Mouse (Mus musculus): ENCODE measurements at regions not wholly inside any gene's neighbourhood (a gene's known extent, or its start where the extent isn't known, plus 50 kb on each side); places are given as distances from the start of the nearest gene placed in this dataset.
"Not testable (repeated sequence)": the region's sequence is repeated elsewhere in the genome, so short reads cannot be mapped to it uniquely, and the experiment has no call there.

DNA sequence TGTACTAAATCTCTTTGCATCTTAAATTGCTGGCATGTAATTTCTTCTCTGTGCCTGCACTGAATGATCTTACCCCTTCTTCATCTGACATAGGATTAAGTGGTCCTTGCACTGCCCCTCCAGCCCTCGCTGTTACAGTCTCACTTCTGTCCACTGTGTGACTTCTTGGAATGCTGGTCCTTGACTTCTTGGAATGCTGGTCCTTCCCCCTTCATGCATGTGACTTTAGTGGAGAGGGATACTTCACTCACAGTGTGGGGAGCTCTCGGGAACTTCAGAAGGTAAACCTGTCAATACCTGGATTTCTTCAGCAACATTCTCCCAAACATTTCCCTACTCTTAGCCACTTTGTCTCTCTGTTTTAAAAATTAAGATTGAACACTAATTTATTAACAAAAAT, 91.0 kb upstream of the Cdk6 start:
- no peak for DNase-seq

DNA sequence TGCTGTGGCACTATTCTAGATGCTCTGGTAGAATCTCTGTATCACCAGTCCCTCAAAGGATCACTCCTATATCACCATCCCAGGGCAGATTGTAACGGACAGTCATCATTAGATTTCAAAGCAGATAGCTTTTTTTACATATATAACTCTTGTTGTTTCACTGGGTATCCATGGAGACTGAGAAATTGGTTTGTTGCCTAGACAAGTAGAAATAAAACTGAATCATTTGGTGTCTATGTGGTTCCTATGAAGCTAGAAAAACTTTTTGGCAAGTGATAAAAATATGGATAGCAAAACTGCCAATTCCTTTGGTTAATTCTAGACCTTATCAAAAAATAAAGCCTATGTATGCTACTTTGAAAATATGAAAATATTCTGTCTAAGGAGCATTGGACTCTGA, 81.0 kb upstream of the Cdk6 start:
- DNase-seq = no peak

DNA sequence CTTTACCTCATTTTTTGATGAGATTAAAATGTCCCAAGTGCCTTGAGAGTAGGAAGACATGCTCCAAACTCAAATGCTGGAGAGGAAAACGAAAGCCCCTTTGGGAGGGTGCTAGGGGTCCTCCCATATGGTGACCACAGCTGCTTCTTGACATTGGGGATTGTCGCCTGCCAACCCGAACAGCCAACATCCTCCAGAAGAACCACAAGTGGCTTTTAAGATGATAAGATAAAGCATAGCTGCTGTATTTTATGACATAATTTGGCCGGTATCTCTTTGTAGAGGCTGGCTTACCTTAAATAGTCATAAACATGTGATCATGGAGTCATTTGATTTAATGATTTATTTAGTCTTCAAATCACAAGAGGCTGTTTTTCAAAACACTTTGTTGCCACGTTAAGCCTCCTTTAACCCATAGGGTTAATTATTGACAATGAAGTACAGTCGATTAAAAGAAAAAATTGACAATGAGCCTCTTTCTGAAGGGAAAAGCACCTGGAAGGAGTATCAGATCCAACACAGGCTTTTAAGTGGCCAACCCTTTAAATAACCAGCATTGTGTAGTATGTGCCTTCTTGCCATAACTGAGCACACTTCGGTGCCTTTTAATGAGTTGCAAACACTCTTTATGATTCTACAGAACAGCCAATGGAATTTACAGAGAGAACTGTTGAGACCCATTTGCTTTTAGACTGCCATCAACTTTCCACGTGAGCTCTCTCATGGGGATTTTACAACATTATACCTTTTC, 76.1 kb upstream of the Cdk6 start:
- not testable (repeated sequence) for DNase-seq

DNA sequence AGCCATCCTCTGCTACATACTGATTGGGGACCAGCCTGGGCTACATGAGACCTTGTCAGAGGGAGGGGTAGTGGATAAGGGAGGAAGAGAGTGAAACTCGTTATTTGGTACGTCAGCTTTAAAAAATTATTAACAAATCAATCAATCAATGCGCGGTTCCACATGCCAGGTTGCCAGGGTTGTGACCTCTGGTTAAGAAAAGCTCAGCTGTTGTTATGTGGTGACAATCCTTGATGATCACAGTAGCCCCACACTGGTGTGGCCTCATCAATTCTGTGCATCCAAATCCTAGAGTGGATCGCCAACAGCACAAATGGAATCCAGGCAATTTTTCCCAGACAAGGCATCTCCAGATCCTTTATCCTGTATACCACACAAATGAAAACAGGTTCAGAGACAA, 74.3 kb upstream of the Cdk6 start:
- DNase-seq = no peak

DNA sequence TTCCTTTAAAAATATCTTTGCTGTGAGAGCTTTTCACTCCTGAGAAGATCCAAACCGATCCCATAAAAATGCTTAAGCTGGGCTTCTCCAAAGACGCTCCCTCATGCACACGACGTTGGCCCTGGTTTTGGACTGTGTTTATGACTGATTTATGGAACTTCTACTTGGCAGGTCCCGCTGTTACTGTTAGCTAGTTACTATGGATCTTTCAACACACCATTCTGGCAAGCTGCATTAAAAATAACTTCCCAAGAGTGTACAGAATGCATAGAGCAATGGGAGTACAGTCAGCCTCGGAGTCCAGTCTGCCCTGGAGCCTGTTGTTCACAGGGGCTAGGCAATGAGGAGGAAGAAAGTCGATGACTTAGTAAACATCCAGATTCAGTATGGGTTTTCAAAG, 71.5 kb upstream of the Cdk6 start:
- DNase-seq = no peak

DNA sequence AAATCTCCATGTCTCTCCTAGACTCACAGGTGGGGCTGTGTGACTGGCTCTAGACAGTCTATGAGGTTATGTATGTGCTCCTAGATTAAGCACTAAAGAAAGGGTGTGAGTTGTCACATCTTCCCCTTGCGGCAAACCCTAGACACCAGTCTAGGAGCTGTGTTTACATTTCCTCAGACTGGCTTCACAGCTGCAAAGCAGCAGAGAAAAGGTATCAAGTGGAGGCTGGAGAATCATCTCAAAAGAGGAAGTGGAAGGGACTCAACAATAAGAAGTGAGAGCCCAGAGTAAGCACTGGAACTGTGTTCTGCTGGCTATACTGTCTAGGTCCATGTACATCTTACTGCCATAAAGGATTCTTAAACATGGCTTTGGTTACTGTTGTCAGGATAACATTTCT, 68.1 kb upstream of the Cdk6 start:
- not testable (repeated sequence) for DNase-seq

DNA sequence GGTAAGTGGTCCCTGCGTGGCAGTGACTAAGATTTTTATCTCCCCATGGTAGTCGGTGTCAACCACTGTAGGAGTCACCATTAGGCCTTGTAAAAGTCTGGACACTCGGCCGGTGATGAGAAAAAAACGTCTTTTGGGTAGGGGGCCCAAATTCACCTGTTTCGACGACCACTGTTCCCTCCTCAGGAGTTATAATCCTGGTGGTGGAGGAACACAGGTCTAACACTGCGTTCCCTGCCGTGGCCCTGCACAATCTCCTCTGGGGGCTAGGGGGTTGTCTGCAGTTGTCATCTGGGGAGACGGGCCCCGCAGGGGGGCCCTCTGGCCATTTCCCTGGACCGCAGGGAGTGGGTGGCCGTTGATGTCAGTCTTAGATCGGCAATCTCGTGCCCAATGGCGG, 64.0 kb upstream of the Cdk6 start:
- DNase-seq = not testable (repeated sequence)

DNA sequence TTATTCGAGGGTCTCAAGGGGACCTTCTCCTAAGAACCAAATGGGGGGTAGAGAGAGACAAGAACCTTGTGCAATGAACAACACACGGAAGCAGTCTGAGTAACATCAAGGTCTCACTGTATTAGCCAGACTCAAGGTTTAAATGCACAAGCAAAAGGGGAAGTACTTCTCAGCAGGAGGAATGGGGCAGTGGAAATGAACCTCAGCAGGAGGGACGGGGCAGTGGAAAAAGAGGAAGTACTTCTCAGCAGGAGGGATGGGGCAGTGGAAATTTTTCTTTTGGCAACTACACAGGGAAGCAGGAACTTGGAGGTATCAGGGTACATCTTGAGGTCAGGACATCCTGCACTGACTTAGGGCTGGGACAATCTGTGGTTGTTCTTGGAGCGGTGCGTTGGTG, 62.3 kb upstream of the Cdk6 start:
- not testable (repeated sequence) for DNase-seq

DNA sequence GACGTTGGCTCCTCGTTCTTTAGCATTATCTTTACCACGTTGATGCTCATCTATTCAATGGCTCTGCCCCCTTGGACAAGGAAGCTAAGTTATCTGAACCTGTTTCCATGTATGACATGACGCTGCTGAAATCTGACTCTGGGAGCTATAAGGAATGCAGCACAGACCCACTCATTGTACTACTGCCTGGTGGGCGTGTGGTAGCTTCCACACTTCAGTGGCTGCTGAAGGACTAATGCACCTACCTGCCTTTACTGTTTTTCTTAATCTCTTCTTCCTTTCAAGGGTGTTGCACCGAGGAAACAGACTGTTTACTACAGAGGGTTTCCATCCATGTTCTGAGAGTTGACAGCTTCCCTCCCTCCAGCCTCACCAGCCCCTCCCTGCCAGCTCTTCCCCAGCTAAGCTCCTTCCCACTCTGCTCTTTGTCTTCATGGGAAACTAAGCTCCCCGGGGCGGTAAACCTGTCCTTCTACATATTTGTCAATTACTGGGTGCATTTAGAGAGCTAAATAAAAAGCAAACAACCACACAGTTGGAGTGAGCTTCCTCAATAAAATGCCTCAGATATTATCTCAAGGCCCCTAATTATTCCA, 59.3 kb upstream of the Cdk6 start:
- not testable (repeated sequence) for DNase-seq

DNA sequence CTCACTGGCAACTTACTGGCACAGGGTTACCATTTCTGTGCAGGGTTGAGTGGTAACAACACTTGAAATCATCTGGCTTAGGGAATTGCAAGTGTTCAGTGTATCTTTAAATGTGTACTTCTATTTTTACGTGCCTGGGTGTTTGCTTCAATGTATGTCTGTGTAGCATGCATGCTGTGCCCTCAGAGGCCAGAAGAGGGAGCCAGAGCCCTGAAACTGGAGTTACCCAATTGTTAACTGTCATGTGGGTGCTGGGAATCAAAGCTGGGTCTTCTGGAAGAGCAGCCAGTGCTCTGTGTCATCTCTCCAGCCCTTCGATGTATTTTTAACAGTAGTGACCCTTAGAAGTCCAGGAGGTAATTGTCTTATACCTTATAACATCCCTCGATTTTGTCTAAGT, 58.2 kb upstream of the Cdk6 start:
- DNase-seq = no peak

DNA sequence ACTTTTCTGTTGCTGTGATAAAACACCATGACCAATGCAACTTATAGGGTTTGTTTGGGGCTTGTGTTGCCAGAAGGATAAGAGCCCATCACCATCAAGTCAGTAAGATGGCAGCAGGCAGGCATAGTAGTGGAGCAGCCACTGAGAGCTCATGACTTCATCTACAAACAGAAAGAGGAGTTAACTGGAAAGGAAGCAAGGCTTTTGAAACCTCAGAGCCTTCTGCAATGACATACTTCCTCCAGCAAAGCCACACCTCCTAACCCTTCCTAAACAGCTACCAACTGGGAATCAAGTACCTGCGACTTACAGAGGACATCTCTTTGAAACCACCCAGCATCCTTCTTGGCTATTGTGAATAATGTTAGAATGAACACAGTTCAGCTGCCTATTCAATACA, 57.0 kb upstream of the Cdk6 start:
- DNase-seq = not testable (repeated sequence)

DNA sequence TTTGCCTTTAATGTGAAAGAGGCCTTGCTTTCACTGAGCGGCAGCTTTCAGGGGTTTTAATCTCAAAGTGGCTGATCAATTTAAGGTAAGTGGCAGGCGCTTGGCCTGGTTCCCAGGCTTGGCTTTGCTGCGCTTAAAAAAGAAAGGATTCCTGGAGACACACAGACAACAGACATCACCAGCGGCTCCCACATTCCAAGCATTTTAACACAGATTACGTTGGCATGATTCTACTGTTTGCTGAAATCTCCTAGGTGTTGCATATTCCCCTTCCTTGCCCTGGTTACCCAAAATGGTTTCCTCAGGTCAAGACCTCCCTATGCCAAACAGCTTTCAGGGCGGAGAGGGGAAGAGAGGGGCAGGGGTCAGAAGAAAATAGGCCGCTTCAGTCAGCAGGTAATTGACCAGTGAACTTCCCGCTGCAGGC, 51.3 kb upstream of the Cdk6 start:
- DNase-seq = peak; percentile 25

Data from kidney, postnatal 10 days (tissue).